Mouse (Mus musculus) heart, postnatal 0 days (tissue): ENCODE results near the gene Scg5. TPM values are rescaled to one million over a fixed set of nuclear protein-coding genes. Genes with fewer than 3 reads are reported as not detected.

ENCODE experiments used
- ATAC-seq: fragments of 200-750 bp; cut with Nextera tagmentation; 2 replicates; pipeline ENCODE4 v1.8.0; 2017; ENCODE audit warnings: low read depth, moderate number of reproducible peaks, moderate library complexity; ENCODE audit not compliant: insufficient read depth
- DNase-seq: peaks from one replicate; pipeline ENCODE4 v3.0.0-alpha.2; 2016; ENCODE audit warnings: low spot score
- H3K27ac ChIP-seq: fragments of 300-500 bp; sonication (generic); 2 replicates; pipeline ENCODE4 v1.5.1; 2014; ENCODE audit warnings: low read depth, mild to moderate bottlenecking
- H3K27me3 ChIP-seq: fragments of 300-500 bp; sonication (generic); 2 replicates; pipeline ENCODE4 v1.6.1; 2014; ENCODE audit warnings: low read length, mixed read lengths; ENCODE audit not compliant: control insufficient read depth, insufficient read depth
- H3K36me3 ChIP-seq: fragments of 300-500 bp; sonication (generic); replicated peaks from 2 replicates; pipeline ENCODE4 v1.6.1; 2014; ENCODE audit warnings: low read length, mixed read lengths; ENCODE audit not compliant: control insufficient read depth, insufficient read depth
- H3K4me1 ChIP-seq: fragments of 300-500 bp; sonication (generic); 2 replicates; pipeline ENCODE4 v1.6.1; 2014; ENCODE audit warnings: antibody characterized with exemption; ENCODE audit not compliant: control insufficient read depth, insufficient read depth
- H3K4me2 ChIP-seq: fragments of 300-500 bp; sonication (generic); 2 replicates; pipeline ENCODE4 v1.6.1; 2014; ENCODE audit warnings: low read depth, mild to moderate bottlenecking, low read length, moderate library complexity
- H3K4me3 ChIP-seq: fragments of 300-500 bp; sonication (generic); 2 replicates; pipeline ENCODE4 v1.5.1; 2014; ENCODE audit warnings: low read depth, low read length
- H3K9ac ChIP-seq: fragments of 300-500 bp; sonication (generic); replicated peaks from 2 replicates; pipeline ENCODE4 v1.6.1; 2014; ENCODE audit warnings: low read depth, low read length, mixed read lengths
- H3K9me3 ChIP-seq: fragments of 300-500 bp; sonication (generic); replicated peaks from 2 replicates; pipeline ENCODE4 v1.6.1; 2016; ENCODE audit warnings: low read length; ENCODE audit not compliant: control insufficient read depth
- CTCF ChIP-seq: IDR thresholded peaks from 2 replicates; pipeline ENCODE4 v1.5.1; 2016; ENCODE audit warnings: antibody characterized with exemption, control low read depth, low read depth
- EP300 ChIP-seq: IDR thresholded peaks from 2 replicates; pipeline ENCODE4 v1.6.1; 2016; ENCODE audit warnings: antibody characterized with exemption, low read depth
- WGBS: fragments of 180-500 bp; shearing (Covaris S2); extraction: QIAGEN DNeasy Blood & Tissue Kit; methylation state at CpG from one replicate; pipeline ENCODE4 v1.1.7; 2014; 5-methylcytosine and 5-hydroxymethylcytosine counted together
- polyA plus RNA-seq: library from polyadenylated mRNA; unstranded; fragments of >200 nt; fragmentation: Nextera tagmentation; extraction: Ambion mirVana; gene quantifications from 2 replicates; pipeline ENCODE4 v1.2.1, GENCODE M21; 2015
- total RNA-seq: library from RNA; depleted of rRNA; stranded (reverse); fragments of >200 nt; gene quantifications from 2 replicates; pipeline ENCODE4 v1.2.3, GENCODE M21; 2014; ENCODE audit warnings: low replicate concordance

Gene Scg5
- total and polyA plus RNA-seq, 2 experiments from 2014 or later: 1.1 to 5.0 TPM

DNA sequence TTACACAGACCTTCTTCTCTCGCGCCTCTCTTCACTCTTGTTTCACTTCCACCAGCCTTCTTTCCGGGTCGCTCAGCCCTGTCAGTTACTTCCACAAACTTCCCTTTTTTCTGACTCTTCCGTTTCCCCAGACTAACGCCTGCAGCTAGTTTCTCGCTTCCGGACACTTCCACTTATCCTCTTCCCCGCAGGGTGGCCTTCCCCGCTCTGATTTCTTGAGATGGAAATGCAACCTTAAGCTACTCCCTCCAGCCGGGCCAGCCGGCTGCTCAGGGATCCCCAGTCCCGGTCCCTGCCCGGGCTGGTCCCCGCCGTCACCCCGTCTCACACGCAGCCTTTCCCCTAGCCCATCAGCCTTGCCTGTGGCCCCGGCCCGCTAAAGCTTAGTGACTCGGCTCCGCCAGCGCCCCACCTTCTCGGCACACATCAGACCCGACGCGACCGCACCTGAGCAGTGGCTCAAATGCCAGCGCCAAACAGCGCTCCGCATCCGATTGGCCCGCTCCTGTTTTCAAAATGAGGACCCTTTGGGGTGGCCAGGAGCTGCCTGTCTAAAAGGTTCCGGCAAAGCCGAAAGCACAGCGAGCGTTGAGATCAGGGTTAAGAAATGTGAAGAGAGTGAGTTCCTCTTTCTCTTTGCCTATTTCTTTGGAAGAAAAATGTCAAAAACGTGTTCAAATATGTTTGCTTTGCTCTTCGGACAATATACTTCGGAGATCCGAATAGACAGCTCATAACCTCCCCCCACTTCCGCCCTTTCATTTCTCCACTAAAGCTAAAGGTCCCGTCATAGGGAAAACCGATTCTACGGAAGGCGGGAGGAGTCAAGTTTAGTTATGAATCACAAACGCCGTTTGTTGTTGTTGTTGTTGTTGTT, 19.6 kb upstream of the Scg5 start, which contains the start of gene Arhgap11a:
Gene Arhgap11a (minus strand): TSS at position 417 of the 877 bp plus-strand sequence.
- H3K4me2 ChIP-seq: peak within 1 kb of the TSS; percentile 75
- under 1% methylated on average over 48 of the region's 48 CpGs for WGBS
- no peaks in the 10 kb centered on the region for H3K9me3 ChIP-seq
- no peaks in the 10 kb centered on the region for H3K27me3 ChIP-seq
- TF ChIP-seq CTCF (no peak), EP300 (peak; percentile 92; the same call in 1 of the 2 replicates)
- DNase-seq (peak; percentile 97), ATAC-seq (peak; percentile 97)
- H3K9ac ChIP-seq: peak within 1 kb of the TSS; percentile 59
- peaks cover 10% of the 10 kb centered on the region for H3K4me1 ChIP-seq
- H3K27ac ChIP-seq: peak within 1 kb of the TSS; percentile 84
- peak within 1 kb of the TSS; percentile 75 for H3K4me3 ChIP-seq
- peaks cover 15% of the 10 kb centered on the region for H3K36me3 ChIP-seq

DNA sequence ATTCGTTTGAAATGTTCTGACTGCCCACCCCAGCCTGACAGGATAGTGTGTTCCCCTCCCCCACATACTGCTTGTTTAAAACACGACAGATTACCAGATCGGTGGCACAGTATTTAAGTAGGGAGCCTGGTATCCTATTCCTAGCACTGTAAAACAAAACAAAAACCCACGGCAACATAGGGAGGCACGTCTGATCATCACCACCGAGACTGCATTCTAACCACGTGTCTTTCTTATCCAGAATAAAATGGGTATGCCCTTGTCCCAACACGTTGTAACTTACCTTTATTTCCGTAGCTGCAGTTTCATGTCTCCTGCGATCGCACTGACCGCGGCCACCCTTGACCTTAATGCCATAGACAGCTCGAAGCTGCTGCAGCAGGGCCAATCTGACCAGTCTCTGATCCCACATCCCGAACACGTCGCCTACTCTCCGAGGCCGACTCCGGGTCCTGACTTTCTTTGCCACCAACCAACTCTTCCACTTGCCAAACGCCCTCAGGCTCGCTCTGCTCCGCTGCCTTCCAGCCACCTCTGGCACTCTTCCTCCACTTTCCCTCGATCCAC, 18.8 kb upstream of the Scg5 start:
- Histone ChIP-seq H3K36me3 (peaks cover 19% of the 10 kb centered on the region), H3K27me3 (no peaks in the 10 kb centered on the region), H3K4me2 (peak overlapping the region; percentile 75), H3K9me3 (no peaks in the 10 kb centered on the region), H3K4me3 (peak overlapping the region; percentile 75), H3K4me1 (peaks cover 10% of the 10 kb centered on the region), H3K9ac (peak overlapping the region; percentile 59), H3K27ac (peak overlapping the region; percentile 84)
- TF ChIP-seq CTCF (no peak), EP300 (no peak)
- ATAC-seq: no peak
- WGBS: under 1% methylated on average over 24 of the region's 24 CpGs
- DNase-seq: no peak

DNA sequence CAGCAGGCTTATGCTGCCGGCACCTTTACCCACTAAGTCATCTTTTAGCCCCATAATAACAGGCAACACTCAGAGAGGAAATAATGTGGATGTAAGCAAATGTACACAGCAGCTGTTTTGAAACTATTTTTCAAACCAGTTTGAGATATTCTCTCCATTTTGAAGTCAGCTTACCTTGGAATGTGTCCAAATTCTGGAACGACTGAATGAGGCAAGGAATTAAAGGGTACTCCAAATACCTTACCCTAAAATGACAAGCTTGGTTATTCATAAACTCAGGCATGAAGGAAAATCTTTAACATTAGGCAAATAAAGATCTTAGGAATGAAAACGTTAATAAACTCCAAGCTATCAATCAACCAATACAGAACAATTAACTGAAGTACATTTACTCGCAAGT, 16.2 kb upstream of the Scg5 start:
- no peak overlapping the region for H3K27ac ChIP-seq
- H3K9me3 ChIP-seq: no peaks in the 10 kb centered on the region
- DNase-seq (no peak), ATAC-seq (no peak)
- no peak overlapping the region for H3K4me3 ChIP-seq
- H3K27me3 ChIP-seq: no peaks in the 10 kb centered on the region
- TF ChIP-seq CTCF: no peak
- TF ChIP-seq EP300: no peak
- peaks cover 35% of the 10 kb centered on the region for H3K36me3 ChIP-seq
- H3K4me2 ChIP-seq: no peak overlapping the region
- H3K9ac ChIP-seq: no peak overlapping the region
- peaks cover 10% of the 10 kb centered on the region for H3K4me1 ChIP-seq
- WGBS: 72% methylated on average over 4 of the region's 4 CpGs

DNA sequence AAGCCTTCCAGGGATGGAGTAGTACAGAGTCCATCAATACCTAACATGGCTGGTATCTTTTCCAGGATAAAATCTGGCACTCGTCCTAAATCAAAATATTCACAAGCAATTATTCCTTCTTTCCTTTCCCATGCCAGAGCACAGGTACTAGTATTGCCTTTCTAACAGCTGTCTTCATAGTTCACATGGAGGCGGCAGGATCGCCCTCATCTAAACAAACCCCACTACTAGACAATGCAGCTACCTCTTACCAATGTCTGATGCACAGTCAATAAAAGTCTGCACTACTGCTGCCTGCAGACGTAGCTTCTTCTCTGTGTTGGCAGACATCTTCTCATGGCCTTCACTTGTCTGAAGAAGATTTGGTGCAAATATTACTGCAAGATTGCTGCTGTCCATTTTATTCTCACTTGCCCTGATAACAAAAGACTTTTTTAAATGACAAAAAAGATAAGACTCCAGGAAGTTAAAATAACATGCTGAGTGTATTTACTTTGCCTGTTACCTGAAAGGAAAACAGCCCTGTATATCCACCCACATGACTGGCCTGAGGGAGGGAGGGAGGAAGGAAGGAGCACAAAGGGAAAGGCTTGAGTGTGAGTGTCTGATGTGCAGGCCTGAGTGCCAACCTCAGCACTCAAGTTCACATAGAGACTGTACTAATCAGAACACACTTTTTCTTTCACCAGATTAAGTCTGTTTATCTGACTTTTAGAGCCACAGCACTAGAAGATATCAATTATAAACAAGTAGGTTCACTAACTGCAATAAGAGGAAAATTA, 12.9 kb upstream of the Scg5 start:
- TF ChIP-seq EP300 (no peak), CTCF (no peak)
- Histone ChIP-seq H3K4me1 (peaks cover 4% of the 10 kb centered on the region), H3K4me2 (no peak overlapping the region), H3K9ac (no peak overlapping the region), H3K27me3 (no peaks in the 10 kb centered on the region), H3K27ac (no peak overlapping the region), H3K36me3 (peaks cover 51% of the 10 kb centered on the region), H3K4me3 (no peak overlapping the region), H3K9me3 (no peaks in the 10 kb centered on the region)
- DNase-seq (no peak), ATAC-seq (no peak)
- 82% methylated on average over 4 of the region's 4 CpGs for WGBS

DNA sequence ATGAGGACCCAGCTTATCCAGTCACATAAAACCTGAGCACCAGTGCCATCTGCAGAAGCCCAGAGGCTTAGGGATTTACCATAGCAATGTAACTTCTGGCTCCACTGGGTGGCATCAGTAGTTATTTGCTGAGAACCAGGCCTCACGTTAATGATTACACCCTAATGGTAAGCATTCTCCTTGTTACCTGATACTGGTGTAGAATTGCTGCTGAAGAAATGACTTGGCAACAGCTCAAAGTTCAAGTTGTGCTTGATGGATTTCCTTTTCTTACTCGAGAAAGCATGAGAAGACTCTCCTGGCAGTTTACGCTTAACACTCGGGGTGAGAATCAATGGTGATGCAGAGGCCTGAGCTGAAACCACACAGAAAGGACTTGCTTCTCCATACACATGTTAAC, 10.6 kb upstream of the Scg5 start:
- TF ChIP-seq EP300 (no peak), CTCF (no peak)
- Histone ChIP-seq H3K9me3 (no peaks in the 10 kb centered on the region), H3K4me1 (no peaks in the 10 kb centered on the region), H3K4me2 (no peak overlapping the region), H3K36me3 (peaks cover 66% of the 10 kb centered on the region), H3K9ac (no peak overlapping the region), H3K4me3 (no peak overlapping the region), H3K27me3 (no peaks in the 10 kb centered on the region), H3K27ac (no peak overlapping the region)
- 82% methylated on average over 4 of the region's 4 CpGs for WGBS
- ATAC-seq: no peak
- DNase-seq: no peak
